Mouse (Mus musculus) T-helper 1 cell (primary cell): ENCODE measurements around the gene Prkg1.
"Not testable (repeated sequence)": the region's sequence is repeated elsewhere in the genome, so short reads cannot be mapped to it uniquely, and the experiment has no call there.

Experiments used
- in situ Hi-C: fragments of 300-600 bp; cut with MboI, MseI; formaldehyde crosslinking; loops from one replicate; pipeline ENCODE4 v1.15.1; 2025; ENCODE audit warnings: high pct_unique_total_duplicates

Prkg1 gene

GRCm38 (mm10) chr19:31442311-31442710 is 322.5 kb downstream of the Prkg1 start:
- in situ Hi-C loops: no loop called here

GRCm38 (mm10) chr19:31433446-31433845 is 331.4 kb downstream of the Prkg1 start:
- in situ Hi-C loops: no loop called here

GRCm38 (mm10) chr19:31431411-31431810 is 333.4 kb downstream of the Prkg1 start:
- in situ Hi-C loops: no loop called here

GRCm38 (mm10) chr19:31426142-31426541 is 338.7 kb downstream of the Prkg1 start:
- in situ Hi-C loops: no loop called here

DNA sequence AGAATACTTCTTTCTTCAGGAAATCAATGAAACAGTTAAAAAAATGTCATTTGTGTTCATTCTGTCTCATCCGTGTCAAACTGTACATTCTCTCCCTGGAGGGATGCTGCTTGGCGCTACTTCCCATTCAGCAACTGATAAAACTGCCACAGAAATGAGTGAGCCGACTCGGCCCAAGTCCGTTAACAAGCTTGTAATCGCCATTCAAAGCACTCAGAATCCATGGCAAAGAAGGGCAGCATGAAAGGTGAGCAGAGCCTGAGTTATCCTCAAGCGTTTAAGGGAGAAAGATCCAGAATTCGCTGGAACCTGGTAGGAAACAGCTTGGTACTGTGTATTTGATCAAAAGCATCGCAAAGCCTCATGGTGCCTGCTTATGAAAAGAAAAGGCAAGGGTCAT is 339.6 kb downstream of the Prkg1 start:
- in situ Hi-C loops: no loop called here

DNA sequence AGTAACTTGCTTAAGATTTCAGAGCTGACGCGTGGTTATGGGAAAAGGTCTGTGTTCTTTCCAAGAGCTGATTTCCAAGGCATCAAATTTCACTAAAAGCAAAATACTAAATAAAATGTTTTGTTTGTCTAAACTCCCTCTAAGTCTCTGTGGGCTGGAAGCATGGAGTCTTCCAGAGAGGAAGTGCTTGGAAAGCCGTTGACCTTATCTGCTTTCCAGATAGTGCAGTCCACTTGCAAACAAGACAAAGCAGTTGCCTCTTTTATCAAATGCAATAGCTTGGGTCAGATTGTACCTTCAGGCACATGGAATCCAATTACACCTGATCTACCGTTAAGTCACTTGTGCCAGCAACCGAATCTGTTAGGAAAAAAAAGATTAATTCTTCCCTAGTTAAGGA is 340.5 kb downstream of the Prkg1 start:
- in situ Hi-C loops: no loop called here

- in situ Hi-C loops: no loop called here
Observed at GRCm38 (mm10) chr19:31413571-31413970, 351.3 kb downstream of the Prkg1 start.

DNA sequence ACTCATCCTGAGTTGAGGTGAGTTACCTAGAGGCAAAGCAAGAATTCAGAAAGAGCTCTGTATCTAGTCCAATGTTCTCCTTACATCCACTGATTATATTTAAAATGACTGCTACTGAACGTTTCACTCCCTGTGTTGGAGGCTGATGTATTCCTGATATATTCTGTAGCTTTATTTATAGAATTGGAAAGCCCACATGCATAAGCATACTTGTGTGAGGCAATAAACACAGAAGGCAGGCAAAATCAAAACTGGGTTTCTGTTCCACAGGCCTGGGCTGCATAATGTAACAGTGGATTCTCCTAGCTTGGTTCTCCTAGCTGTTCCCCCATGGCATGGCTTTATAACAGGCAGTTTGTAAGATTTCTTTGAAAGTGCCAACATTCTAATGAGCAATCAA is 368.7 kb downstream of the Prkg1 start:
- in situ Hi-C loops: no loop called here

DNA sequence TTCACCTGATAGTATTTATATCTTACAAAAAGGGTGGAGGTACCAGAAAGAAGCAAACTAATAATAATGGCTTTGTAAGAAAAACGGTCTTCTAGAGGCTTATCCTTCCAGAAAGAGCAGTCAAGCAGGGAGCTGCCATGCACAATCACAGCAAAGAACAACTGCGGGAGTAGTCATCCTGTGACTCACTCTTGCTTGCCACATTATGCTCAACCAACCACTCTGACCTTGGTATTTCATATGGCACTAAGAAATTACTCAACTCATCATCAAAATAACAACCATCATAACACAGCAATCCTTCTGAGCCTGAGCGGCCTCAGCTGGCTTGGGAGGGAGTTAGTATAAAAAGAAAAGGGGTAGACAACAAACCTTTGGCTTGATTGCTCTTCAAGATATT is 379.5 kb downstream of the Prkg1 start:
- in situ Hi-C loops: no loop called here

DNA sequence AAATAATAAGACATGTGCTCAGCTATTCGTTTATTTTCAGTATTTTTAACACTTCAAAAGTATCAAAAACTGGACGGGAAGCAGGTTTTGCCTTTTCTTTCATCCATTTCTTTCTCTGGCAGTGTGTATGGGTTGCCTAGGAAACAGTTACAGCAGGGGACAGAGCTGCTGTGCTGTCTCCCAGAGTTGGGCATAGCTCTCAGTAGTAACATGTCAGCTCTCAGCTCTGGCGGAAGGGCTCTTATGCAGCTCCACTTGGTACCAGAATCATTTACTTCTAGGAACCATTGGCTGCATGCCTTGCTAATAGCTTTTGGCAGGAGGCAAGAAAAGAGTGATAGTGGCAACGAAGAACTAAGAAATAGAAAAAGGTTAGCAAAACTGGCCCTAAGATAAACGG is 381.0 kb downstream of the Prkg1 start:
- in situ Hi-C loops: no loop called here

DNA sequence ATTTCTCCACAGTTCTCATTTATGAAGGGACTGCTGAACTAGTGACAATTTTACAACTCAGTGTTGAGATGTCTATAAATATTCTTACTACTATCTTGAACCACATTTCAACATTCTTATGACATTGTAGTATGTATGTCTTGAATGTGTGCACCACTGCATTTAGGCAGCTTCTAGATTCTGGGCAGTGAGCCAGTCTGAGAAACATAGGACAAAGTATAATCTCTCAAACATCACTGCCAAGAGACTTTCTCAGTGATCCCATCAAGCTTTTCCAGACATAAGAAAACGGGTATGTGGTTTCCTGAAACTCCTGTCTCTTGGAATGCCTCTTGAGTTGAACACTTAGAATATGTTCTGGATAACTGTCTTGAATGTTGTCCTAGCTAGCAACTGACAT is 394.7 kb downstream of the Prkg1 start:
- in situ Hi-C loops: no loop called here

DNA sequence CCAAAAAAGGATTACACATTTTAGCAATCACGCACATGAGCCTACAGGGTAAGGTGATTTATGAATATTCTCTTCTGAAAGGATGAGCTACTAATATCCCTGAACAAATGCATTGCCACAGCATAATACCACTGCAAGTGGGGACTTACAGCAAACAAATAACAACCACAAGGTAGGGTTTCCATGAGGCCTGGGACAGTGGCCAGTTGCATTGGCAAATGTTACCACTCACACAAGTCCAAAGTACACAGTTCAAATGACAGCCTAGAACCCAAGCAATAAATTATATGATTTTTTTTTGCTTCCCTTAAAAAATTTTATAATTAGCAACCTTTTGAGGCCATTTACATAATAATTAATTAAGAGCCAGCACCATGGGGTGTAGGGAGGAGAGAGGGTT is 395.7 kb downstream of the Prkg1 start:
- in situ Hi-C loops: no loop called here

DNA sequence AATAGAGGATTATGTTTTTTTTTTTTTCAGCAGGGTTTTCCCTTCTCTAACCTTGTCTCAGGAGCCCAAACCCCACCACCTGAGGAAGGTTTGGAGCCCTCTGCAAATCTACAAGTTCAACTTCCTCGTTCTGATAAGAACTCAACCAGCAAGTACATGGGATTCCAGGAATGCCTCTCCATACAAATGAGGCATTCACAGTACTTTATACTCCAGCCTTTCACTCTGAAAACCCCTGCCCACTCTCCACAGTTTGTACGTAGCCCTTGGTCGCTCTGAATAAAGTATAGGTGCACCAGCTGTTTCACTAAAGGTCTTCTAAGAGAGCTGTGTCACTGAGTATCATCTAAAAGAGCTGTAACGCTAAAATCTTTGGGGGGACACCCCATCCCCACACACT is 402.8 kb downstream of the Prkg1 start:
- in situ Hi-C loops: no loop called here

- in situ Hi-C loops: no loop called here
Observed at GRCm38 (mm10) chr19:31361575-31361974, 403.3 kb downstream of the Prkg1 start.

DNA sequence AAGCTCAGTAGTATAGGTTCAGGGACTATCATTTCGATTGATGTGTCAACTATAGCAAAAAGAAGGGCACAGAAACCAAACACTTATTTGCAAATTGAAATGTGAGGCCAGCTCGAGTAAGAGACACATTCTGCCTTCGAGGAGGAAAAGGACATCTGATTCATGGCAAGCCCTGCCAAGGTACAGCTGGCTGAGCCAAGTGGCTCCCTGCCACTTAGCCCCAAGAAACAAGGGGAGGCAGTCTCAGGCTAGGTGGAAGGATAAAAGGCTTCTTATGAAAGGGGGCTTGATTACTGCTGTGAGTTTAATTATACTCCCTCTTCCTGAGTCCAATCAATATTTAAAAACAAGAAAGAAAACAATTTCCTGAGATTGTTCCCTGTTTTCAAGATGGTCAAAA is 403.7 kb downstream of the Prkg1 start:
- in situ Hi-C loops: no loop called here

DNA sequence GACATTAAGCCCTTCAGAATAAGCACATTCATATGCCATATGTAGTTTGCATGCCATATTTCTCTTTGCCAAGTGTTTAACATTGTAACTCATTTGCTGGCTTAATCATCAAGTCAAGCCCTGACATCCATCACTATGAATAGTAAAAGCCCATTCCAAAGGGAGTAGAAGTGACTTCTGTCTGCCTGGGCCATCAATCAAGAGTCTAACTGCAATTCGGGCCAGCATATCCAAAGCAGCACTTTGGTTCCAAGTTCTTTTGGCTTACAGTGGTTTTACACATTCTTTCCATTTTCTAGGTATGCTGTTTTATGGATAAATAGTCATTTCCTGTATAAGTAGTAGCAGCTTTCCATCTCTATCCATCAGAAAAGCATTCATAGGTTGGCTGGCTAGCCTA is 409.9 kb downstream of the Prkg1 start:
- in situ Hi-C loops: no loop called here

DNA sequence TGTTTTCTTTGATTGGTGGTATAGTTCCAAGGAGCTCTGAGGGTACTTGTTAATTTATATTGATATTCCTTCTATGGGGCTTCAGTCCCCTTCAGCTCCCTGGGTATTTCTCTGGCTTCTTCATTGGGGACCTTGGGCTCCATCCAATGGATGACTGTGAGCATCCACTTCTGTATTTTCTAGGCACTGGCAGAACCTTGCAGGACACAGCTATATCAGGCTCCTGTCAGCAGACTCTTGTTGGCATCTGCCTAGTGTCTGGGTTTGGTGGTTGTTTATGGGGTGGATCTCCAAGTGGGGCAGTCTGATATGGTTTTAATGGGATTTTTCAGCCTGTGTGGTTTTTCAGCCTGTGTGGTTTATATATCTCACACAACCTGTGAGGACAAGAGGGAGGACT is 412.0 kb downstream of the Prkg1 start:
- in situ Hi-C loops: not testable (repeated sequence)

DNA sequence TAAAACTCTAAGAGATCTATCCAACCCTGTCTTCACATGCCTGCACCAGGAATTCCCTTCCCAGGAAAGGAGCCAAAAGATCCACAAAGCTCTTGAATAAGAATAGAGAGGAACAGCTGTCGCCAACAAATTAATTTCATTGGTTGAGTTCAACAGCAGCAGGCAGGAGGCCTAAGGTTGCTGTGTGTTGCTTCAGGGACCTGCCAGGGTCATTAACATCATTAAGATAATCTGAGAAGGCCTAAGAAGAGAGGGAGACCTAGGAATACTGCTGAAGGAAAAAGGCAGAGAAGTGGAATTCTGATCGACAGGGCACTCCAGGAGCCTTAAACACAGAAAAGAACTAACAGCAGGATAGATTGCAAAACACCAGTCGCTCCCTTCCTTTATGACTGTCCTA is 413.0 kb downstream of the Prkg1 start:
- in situ Hi-C loops: no loop called here

- in situ Hi-C loops: no loop called here
Observed at GRCm38 (mm10) chr19:31342150-31342549, 422.7 kb downstream of the Prkg1 start.

GRCm38 (mm10) chr19:31340898-31341297 is 423.9 kb downstream of the Prkg1 start:
- in situ Hi-C loops: no loop called here

DNA sequence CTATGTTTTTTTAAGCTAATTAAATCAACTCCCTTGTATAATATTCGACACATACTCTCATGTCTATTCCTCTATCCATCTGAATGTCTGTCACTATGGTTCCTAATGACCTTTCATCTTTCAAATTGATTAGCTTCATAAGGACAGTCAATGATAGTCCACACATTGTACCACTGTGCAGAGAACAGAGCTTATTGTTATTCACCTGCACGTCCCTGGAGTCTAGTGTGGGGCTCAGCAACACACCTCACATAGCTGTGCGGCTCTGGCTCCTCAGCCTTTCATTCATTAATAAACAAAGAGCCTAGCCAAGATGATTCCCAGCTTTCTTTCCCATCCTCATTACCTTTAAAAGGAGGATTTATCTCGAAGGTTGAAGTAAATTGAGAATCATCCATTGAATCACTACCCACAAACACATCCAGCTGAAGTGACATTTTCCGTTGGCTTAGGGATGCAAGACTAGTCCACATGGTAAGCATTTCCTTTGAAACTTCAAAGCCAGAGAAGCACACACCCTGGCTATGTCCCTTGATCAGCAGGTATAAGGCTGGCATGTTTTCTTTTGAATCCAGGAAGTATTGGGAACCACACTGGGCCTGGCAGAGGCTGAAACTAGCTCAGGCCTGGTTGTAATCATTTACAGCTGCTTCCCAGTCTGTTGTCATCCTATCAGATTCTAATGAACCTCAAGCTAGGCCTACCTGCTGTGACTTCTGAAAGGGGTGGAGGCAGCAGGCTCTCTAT is 426.3 kb downstream of the Prkg1 start:
- in situ Hi-C loops: no loop called here

DNA sequence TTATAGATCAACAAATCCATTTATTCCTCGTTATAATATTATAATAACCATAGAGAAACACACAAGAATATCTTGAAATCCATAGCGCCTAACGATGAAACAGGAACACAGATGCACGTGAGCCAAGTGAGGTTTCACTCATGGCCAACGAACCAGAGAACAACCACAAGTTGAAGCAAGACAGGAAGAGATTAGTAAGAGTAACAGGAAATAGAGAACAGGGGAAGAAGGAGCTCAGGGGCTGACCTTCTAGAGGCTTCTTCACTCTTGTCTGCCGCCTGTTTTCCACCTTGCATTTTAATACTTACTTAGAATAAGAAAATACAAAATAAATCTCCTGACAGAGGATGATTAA is 427.0 kb downstream of the Prkg1 start:
- in situ Hi-C loops: no loop called here

DNA sequence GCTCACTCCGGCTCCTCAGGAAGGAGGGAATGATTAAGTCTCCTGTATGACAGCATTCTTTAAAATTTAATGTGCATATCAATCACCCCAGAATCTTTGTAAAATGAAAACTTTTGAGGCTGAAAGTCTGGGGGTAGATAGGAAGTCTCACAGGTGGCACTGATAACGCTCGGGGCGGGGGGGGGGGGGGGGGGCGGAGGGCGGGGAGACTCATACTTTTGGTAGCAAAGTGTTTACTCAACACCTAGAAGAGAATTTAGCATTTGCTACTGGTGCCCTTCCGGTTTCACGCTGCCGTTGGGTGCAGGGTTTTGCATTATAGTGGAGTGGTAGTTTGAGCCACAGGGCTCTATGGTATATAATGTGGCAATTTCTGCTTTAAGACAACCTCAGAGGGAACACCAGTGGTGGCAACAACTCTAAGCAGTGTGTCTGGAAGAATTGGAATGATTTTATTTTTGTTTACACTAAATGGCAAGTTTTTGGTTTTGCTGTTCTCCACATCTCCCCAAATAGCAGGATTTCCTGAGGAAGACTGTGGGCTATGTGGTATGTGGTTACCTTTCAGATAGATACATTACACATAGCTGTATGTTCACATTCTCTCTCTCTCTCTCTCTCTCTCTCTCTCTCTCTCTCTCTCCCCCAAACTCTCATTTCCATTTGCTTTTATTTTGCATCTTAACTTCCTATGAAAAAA is 427.5 kb downstream of the Prkg1 start:
- in situ Hi-C loops: no loop called here

DNA sequence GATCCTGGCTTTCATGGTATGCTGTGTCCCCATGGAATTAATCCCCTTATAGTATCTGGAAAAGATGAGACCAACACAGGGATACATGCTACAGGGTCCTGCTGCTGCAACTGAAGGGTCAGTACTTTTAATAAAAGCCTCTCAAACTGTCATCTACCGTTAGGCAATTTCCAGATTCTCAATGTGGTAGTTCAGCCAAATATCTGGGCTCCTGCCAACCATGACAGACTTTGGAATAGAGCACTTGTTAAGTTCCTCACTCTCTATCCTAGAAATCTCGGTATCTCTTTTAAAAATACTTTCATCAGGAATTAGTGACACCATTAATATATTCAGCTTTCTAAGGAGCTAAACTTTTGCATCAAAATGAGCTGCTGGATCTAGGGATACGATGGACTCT is 428.5 kb downstream of the Prkg1 start:
- in situ Hi-C loops: no loop called here
